Mouse (Mus musculus): Measurements from ENCODE around the gene C2cd2.
"Not testable (repeated sequence)": the region's sequence is repeated elsewhere in the genome, so short reads cannot be mapped to it uniquely, and the experiment has no call there.

The C2cd2 gene

GRCm38 (mm10) chr16:97962151-97962948, at the start of gene C2cd2, which contains the start of gene Zbtb21:
Gene C2cd2, minus strand, starts transcription at chr16:97962598.
Gene Zbtb21, minus strand, starts transcription at chr16:97962622.
- peak; percentile 87 for DNase-seq (ENCODE audit: low spot score)

GRCm38 (mm10) chr16:97997383-97997731, 35.0 kb upstream of the C2cd2 start:
- DNase-seq (ENCODE audit: low spot score), result not testable (repeated sequence)

- DNase-seq (ENCODE audit: low spot score), result peak; percentile 41
These were observed 34.4 kb upstream of the C2cd2 start, which contains the start of gene B230307C23Rik for GRCm38 (mm10) chr16:97996616-97997382. Gene B230307C23Rik, plus strand, starts transcription at chr16:97997315.

GRCm38 (mm10) chr16:97995849-97996615, 33.6 kb upstream of the C2cd2 start:
- no peak for DNase-seq (ENCODE audit: low spot score)

GRCm38 (mm10) chr16:97992477-97992876, 30.1 kb upstream of the C2cd2 start:
- DNase-seq (ENCODE audit: low spot score), result not testable (repeated sequence)

GRCm38 (mm10) chr16:97991517-97991916, 29.1 kb upstream of the C2cd2 start:
- no peak for DNase-seq (ENCODE audit: low spot score)

GRCm38 (mm10) chr16:97984589-97984988, 22.2 kb upstream of the C2cd2 start:
- no peak for DNase-seq (ENCODE audit: low spot score)

- no peak for DNase-seq (ENCODE audit: low spot score)
These were observed 19.0 kb upstream of the C2cd2 start for GRCm38 (mm10) chr16:97981362-97981761.

GRCm38 (mm10) chr16:97977722-97978121, 15.3 kb upstream of the C2cd2 start:
- DNase-seq (ENCODE audit: low spot score), result no peak

GRCm38 (mm10) chr16:97977277-97977676, 14.9 kb upstream of the C2cd2 start:
- no peak for DNase-seq (ENCODE audit: low spot score)

GRCm38 (mm10) chr16:97963956-97964540, 1.6 kb upstream of the C2cd2 start:
- no peak for DNase-seq (ENCODE audit: low spot score)

- no peak for DNase-seq (ENCODE audit: low spot score)
These were observed 832 bp downstream of the C2cd2 start for GRCm38 (mm10) chr16:97961381-97962150.

GRCm38 (mm10) chr16:97960348-97960747, 2.0 kb downstream of the C2cd2 start:
- DNase-seq (ENCODE audit: low spot score), result no peak

- no peak for DNase-seq (ENCODE audit: low spot score)
These were observed 3.9 kb downstream of the C2cd2 start for GRCm38 (mm10) chr16:97958401-97958973.

GRCm38 (mm10) chr16:97957626-97958025, 4.8 kb downstream of the C2cd2 start:
- DNase-seq (ENCODE audit: low spot score), result no peak

GRCm38 (mm10) chr16:97956011-97956410, 6.4 kb downstream of the C2cd2 start:
- DNase-seq (ENCODE audit: low spot score), result no peak

- no peak for DNase-seq (ENCODE audit: low spot score)
These were observed 9.1 kb downstream of the C2cd2 start for GRCm38 (mm10) chr16:97953300-97953699.

- DNase-seq (ENCODE audit: low spot score), result no peak
These were observed 9.6 kb downstream of the C2cd2 start for GRCm38 (mm10) chr16:97952801-97953200.

GRCm38 (mm10) chr16:97952371-97952770, 10.0 kb downstream of the C2cd2 start:
- DNase-seq (ENCODE audit: low spot score), result no peak

GRCm38 (mm10) chr16:97950061-97950460, 12.3 kb downstream of the C2cd2 start:
- no peak for DNase-seq (ENCODE audit: low spot score)

GRCm38 (mm10) chr16:97948836-97949235, 13.6 kb downstream of the C2cd2 start:
- DNase-seq (ENCODE audit: low spot score), result no peak

Measured in urinary bladder, postnatal 10 days (tissue).